Comparison of ENCODE assay signal across 24 mouse cellular contexts in genomic region chr3:124557317-124557716, GRCm38 (mm10). TPM values are rescaled to one million over a fixed set of nuclear protein-coding genes. Genes with fewer than 3 reads are reported as not detected.
"Had no signal": no experiment of that assay in that cellular context is flagged by ENCODE, and none has a peak within 500 bp of the region (broad histone marks: within the 10 kb centered on the region; RNA-seq: fewer than 3 reads in every experiment).

No protein-coding gene starts in this region.

- H3K36me3 ChIP-seq: neural tube, embryonic 13.5 days; neural tube, embryonic 15.5 days; stomach, embryonic 15.5 days had no signal

- H3K9ac ChIP-seq: neural tube, embryonic 13.5 days; neural tube, embryonic 15.5 days; stomach, embryonic 15.5 days had no signal

- H3K27ac ChIP-seq: neural tube, embryonic 13.5 days; neural tube, embryonic 15.5 days; stomach, embryonic 15.5 days; stomach, postnatal 0 days had no signal

- H3K4me1 ChIP-seq: neural tube, embryonic 13.5 days; neural tube, embryonic 15.5 days; stomach, embryonic 15.5 days had no signal

- H3K9me3 ChIP-seq: neural tube, embryonic 13.5 days; neural tube, embryonic 15.5 days; stomach, embryonic 15.5 days had no signal

- DNase-seq: retina, postnatal 1 day; right cerebral cortex, adult 18-20 months; right cerebral cortex, postnatal 14 days; right cerebral cortex, postnatal 25 days; right cerebral cortex, postnatal 4 days; spleen, adult 18-20 months; thymus, adult 18-20 months; thymus, adult 2 months; thymus, postnatal 14 days; thymus, postnatal 25 days; thymus, postnatal 36 days; thymus, postnatal 4 days had no signal

- H3K27me3 ChIP-seq: neural tube, embryonic 13.5 days; neural tube, embryonic 15.5 days; stomach, embryonic 15.5 days had no signal

- H3K4me3 ChIP-seq: neural tube, embryonic 13.5 days; neural tube, embryonic 15.5 days; stomach, embryonic 15.5 days had no signal

RNA-seq across cellular contexts. Expression of gene 1700003H04Rik, which starts 23.6 kb away (rescaled TPM):
- total RNA-seq: neutrophil, adult 5-6 weeks had no signal
- polyA plus RNA-seq: neural tube, embryonic 13.5 days; neural tube, embryonic 14.5 days; neural tube, embryonic 15.5 days; small intestine, adult 2 months; spleen, adult 2 months; stomach, embryonic 14.5 days; stomach, embryonic 15.5 days; stomach, embryonic 16.5 days; stomach, postnatal 0 days; thymus, adult 2 months; thymus, postnatal 0 days; urinary bladder, adult 2 months had no signal
